Mouse (Mus musculus) embryonic facial prominence, embryonic 15.5 days (tissue): ENCODE measurements around the gene Smox. TPM values are rescaled to one million over a fixed set of nuclear protein-coding genes. Genes with fewer than 3 reads are reported as not detected.

ENCODE experiments used
- ATAC-seq: fragments of 200-750 bp; cut with Nextera tagmentation; 2 replicates; pipeline ENCODE4 v1.8.0; 2017; ENCODE audit warnings: low read depth, moderate TSS enrichment; ENCODE audit not compliant: insufficient number of reproducible peaks, low FRiP score, low TSS enrichment
- H3K27ac ChIP-seq: fragments of 300-500 bp; sonication (generic); replicated peaks from 2 replicates; pipeline ENCODE4 v1.5.1; 2015; ENCODE audit warnings: mild to moderate bottlenecking, inconsistent platforms
- H3K27me3 ChIP-seq: fragments of 300-500 bp; sonication (generic); 2 replicates; pipeline ENCODE4 v1.6.1; 2015; ENCODE audit warnings: inconsistent platforms
- H3K36me3 ChIP-seq: fragments of 300-500 bp; sonication (generic); 2 replicates; pipeline ENCODE4 v1.6.1; 2015; ENCODE audit warnings: mild to moderate bottlenecking, inconsistent platforms
- H3K4me1 ChIP-seq: fragments of 300-500 bp; sonication (generic); 2 replicates; pipeline ENCODE4 v1.6.1; 2015; ENCODE audit warnings: inconsistent platforms
- H3K4me2 ChIP-seq: fragments of 300-500 bp; sonication (generic); replicated peaks from 2 replicates; pipeline ENCODE4 v1.6.1; 2015; ENCODE audit warnings: mild to moderate bottlenecking, inconsistent platforms
- H3K4me3 ChIP-seq: fragments of 300-500 bp; sonication (generic); replicated peaks from 2 replicates; pipeline ENCODE4 v1.5.1; 2015; ENCODE audit warnings: mild to moderate bottlenecking, inconsistent platforms
- H3K9ac ChIP-seq: fragments of 300-500 bp; sonication (generic); 2 replicates; pipeline ENCODE4 v1.6.1; 2015; ENCODE audit warnings: inconsistent platforms
- H3K9me3 ChIP-seq: fragments of 300-500 bp; sonication (generic); replicated peaks from 2 replicates; pipeline ENCODE4 v1.6.1; 2016; ENCODE audit warnings: inconsistent platforms
- WGBS: fragments of 180-500 bp; shearing (Covaris S2); methylation state at CpG from one replicate; pipeline ENCODE4 v1.1.7; 2015; 5-methylcytosine and 5-hydroxymethylcytosine counted together
- polyA plus RNA-seq: library from polyadenylated mRNA; unstranded; fragments of >200 nt; fragmentation: Nextera tagmentation; extraction: Ambion mirVana; gene quantifications from 2 replicates; pipeline ENCODE4 v1.2.1, GENCODE M21; 2015

The Smox gene
- polyA plus RNA-seq, 1 experiment from 2014 or later = 59.9 TPM

GRCm38 (mm10) chr2:131497224-131497856 is 6.0 kb downstream of the Smox start:
- Histone ChIP-seq H3K4me3 (no peak overlapping the region), H3K9ac (no peak overlapping the region), H3K4me2 (no peak overlapping the region), H3K4me1 (peaks cover 67% of the 10 kb centered on the region), H3K9me3 (no peaks in the 10 kb centered on the region), H3K27ac (no peak overlapping the region), H3K27me3 (no peaks in the 10 kb centered on the region), H3K36me3 (no peaks in the 10 kb centered on the region)
- ATAC-seq = no peak
- WGBS = 91% methylated on average over 4 of the region's 4 CpGs

GRCm38 (mm10) chr2:131498219-131498618 is 6.9 kb downstream of the Smox start:
- Histone ChIP-seq H3K9ac (no peak overlapping the region), H3K27me3 (no peaks in the 10 kb centered on the region), H3K4me1 (peaks cover 62% of the 10 kb centered on the region), H3K36me3 (no peaks in the 10 kb centered on the region), H3K9me3 (no peaks in the 10 kb centered on the region), H3K27ac (no peak overlapping the region), H3K4me2 (no peak overlapping the region), H3K4me3 (no peak overlapping the region)
- ATAC-seq = no peak
- WGBS = 56% methylated on average over 7 of the region's 7 CpGs

- Histone ChIP-seq H3K4me2 (no peak overlapping the region), H3K9ac (no peak overlapping the region), H3K27ac (no peak overlapping the region), H3K27me3 (no peaks in the 10 kb centered on the region), H3K4me3 (no peak overlapping the region), H3K9me3 (no peaks in the 10 kb centered on the region), H3K4me1 (peaks cover 56% of the 10 kb centered on the region), H3K36me3 (no peaks in the 10 kb centered on the region)
- ATAC-seq = no peak
- 81% methylated on average over 5 of the region's 5 CpGs for WGBS
Measured at GRCm38 (mm10) chr2:131499290-131499845, 8.1 kb downstream of the Smox start.

- no peaks in the 10 kb centered on the region for H3K27me3 ChIP-seq
- 42% methylated on average over 5 of the region's 5 CpGs for WGBS
- no peaks in the 10 kb centered on the region for H3K9me3 ChIP-seq
- H3K36me3 ChIP-seq = no peaks in the 10 kb centered on the region
- ATAC-seq = no peak
- no peak overlapping the region for H3K9ac ChIP-seq
- peaks cover 69% of the 10 kb centered on the region for H3K4me1 ChIP-seq
- H3K4me3 ChIP-seq = no peak overlapping the region
- H3K4me2 ChIP-seq = no peak overlapping the region
- no peak overlapping the region for H3K27ac ChIP-seq
Measured at GRCm38 (mm10) chr2:131501886-131502285, 10.6 kb downstream of the Smox start.

- H3K4me1 ChIP-seq = peaks cover 67% of the 10 kb centered on the region
- no peaks in the 10 kb centered on the region for H3K27me3 ChIP-seq
- H3K9me3 ChIP-seq = no peaks in the 10 kb centered on the region
- no peak overlapping the region for H3K4me2 ChIP-seq
- H3K27ac ChIP-seq = no peak overlapping the region
- H3K4me3 ChIP-seq = no peak overlapping the region
- no peaks in the 10 kb centered on the region for H3K36me3 ChIP-seq
- WGBS = 66% methylated on average over 5 of the region's 5 CpGs
- ATAC-seq = no peak
- H3K9ac ChIP-seq = no peak overlapping the region
Measured at GRCm38 (mm10) chr2:131502561-131502960, 11.3 kb downstream of the Smox start.

- no peak overlapping the region for H3K27ac ChIP-seq
- H3K27me3 ChIP-seq = no peaks in the 10 kb centered on the region
- H3K9ac ChIP-seq = no peak overlapping the region
- H3K36me3 ChIP-seq = no peaks in the 10 kb centered on the region
- no peaks in the 10 kb centered on the region for H3K9me3 ChIP-seq
- H3K4me3 ChIP-seq = no peak overlapping the region
- no peak for ATAC-seq
- no peak overlapping the region for H3K4me2 ChIP-seq
- peaks cover 70% of the 10 kb centered on the region for H3K4me1 ChIP-seq
Measured at GRCm38 (mm10) chr2:131505431-131505830, 14.1 kb downstream of the Smox start.

GRCm38 (mm10) chr2:131506358-131506757 is 15.1 kb downstream of the Smox start:
- Histone ChIP-seq H3K36me3 (no peaks in the 10 kb centered on the region), H3K4me2 (no peak overlapping the region), H3K9ac (no peak overlapping the region), H3K9me3 (no peaks in the 10 kb centered on the region), H3K4me1 (peaks cover 67% of the 10 kb centered on the region), H3K27ac (peak overlapping the region; percentile 63; the same call in 1 of the 2 replicates), H3K27me3 (no peaks in the 10 kb centered on the region), H3K4me3 (no peak overlapping the region)
- 9% methylated on average over 3 of the region's 3 CpGs for WGBS
- ATAC-seq = peak; percentile 61; the same call in 1 of the 2 replicates

- 35% methylated on average over 2 of the region's 2 CpGs for WGBS
- H3K36me3 ChIP-seq = no peaks in the 10 kb centered on the region
- H3K9ac ChIP-seq = no peak overlapping the region
- H3K4me2 ChIP-seq = no peak overlapping the region
- H3K27me3 ChIP-seq = no peaks in the 10 kb centered on the region
- H3K27ac ChIP-seq = no peak overlapping the region
- H3K4me3 ChIP-seq = no peak overlapping the region
- no peaks in the 10 kb centered on the region for H3K9me3 ChIP-seq
- peaks cover 56% of the 10 kb centered on the region for H3K4me1 ChIP-seq
- ATAC-seq = no peak
Measured at GRCm38 (mm10) chr2:131508501-131508900, 17.2 kb downstream of the Smox start.

GRCm38 (mm10) chr2:131509671-131510313 is 18.5 kb downstream of the Smox start:
- no peaks in the 10 kb centered on the region for H3K36me3 ChIP-seq
- H3K4me2 ChIP-seq = peak overlapping the region; percentile 53
- no peaks in the 10 kb centered on the region for H3K9me3 ChIP-seq
- no peak overlapping the region for H3K9ac ChIP-seq
- no peaks in the 10 kb centered on the region for H3K27me3 ChIP-seq
- H3K4me3 ChIP-seq = peak overlapping the region; percentile 26
- peak overlapping the region; percentile 71; the same call in 1 of the 2 replicates for H3K27ac ChIP-seq
- peaks cover 60% of the 10 kb centered on the region for H3K4me1 ChIP-seq
- ATAC-seq = peak; percentile 53
- WGBS = 12% methylated on average over 17 of the region's 17 CpGs

GRCm38 (mm10) chr2:131510531-131510930 is 19.2 kb downstream of the Smox start:
- ATAC-seq = no peak
- Histone ChIP-seq H3K9me3 (no peaks in the 10 kb centered on the region), H3K27ac (0 out of 2 replicates have a peak overlapping the region, but pooled peaks have one; percentile 7), H3K27me3 (no peaks in the 10 kb centered on the region), H3K4me2 (no peak overlapping the region), H3K4me3 (no peak overlapping the region), H3K9ac (no peak overlapping the region), H3K4me1 (peaks cover 53% of the 10 kb centered on the region), H3K36me3 (no peaks in the 10 kb centered on the region)
- WGBS = 53% methylated on average over 5 of the region's 5 CpGs

- Histone ChIP-seq H3K36me3 (0 out of 2 replicates have a peak, but pooled peaks cover 15% of the 10 kb centered on the region), H3K27me3 (no peaks in the 10 kb centered on the region), H3K4me3 (no peak overlapping the region), H3K9me3 (no peaks in the 10 kb centered on the region), H3K4me2 (no peak overlapping the region), H3K9ac (no peak overlapping the region), H3K27ac (no peak overlapping the region), H3K4me1 (peaks cover 31% of the 10 kb centered on the region)
- 22% methylated on average over 2 of the region's 2 CpGs for WGBS
- ATAC-seq = no peak
Measured at GRCm38 (mm10) chr2:131513477-131513876, 22.2 kb downstream of the Smox start.
